Mouse (Mus musculus): ENCODE results near the gene Tnr. TPM values are rescaled to one million over a fixed set of nuclear protein-coding genes. Genes with fewer than 3 reads are reported as not detected.

Tnr gene
- polyA plus RNA-seq, 1 experiment from 2014 or later: not detected

DNA sequence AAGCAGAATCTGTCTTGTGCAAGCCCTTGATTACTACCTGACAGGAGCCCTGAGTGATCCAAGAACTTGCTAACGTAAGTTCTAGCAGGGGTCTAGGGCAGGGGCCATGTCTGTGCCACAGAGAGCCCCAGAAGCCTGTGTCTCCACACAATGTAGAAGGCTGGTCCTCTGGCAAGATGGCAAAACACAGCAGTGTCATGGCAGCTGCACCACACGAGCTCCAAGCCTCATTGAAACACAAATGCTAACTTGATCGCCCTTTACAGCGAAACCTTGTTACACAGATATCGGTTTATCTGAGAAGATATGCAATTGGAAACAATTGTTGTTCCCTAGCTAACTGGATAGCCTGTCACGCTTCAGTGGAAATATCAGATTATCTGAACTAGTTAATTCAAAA, 246.4 kb downstream of the Tnr start:
- H3K27me3 ChIP-seq (ENCODE audit: insufficient read depth, low read length): no peaks in the 10 kb centered on the region
- H3K4me2 ChIP-seq: no peak overlapping the region
- DNase-seq (no peak), ATAC-seq (ENCODE audit: insufficient read depth) (no peak)
- no peak overlapping the region for H3K27ac ChIP-seq (ENCODE audit: low read depth)
- no peak overlapping the region for H3K9ac ChIP-seq
- H3K4me1 ChIP-seq (ENCODE audit: insufficient read depth): no peaks in the 10 kb centered on the region
- 79% methylated on average over 6 of the region's 6 CpGs for WGBS
- H3K9me3 ChIP-seq (ENCODE audit: low read depth, low read length): no peaks in the 10 kb centered on the region
- no peak for TF ChIP-seq CTCF (IDR thresholded peaks at IDR 0.05; ENCODE audit: low read depth)
- H3K4me3 ChIP-seq (ENCODE audit: low read depth, low read length): no peak overlapping the region
- no peaks in the 10 kb centered on the region for H3K36me3 ChIP-seq (ENCODE audit: insufficient read depth)

DNA sequence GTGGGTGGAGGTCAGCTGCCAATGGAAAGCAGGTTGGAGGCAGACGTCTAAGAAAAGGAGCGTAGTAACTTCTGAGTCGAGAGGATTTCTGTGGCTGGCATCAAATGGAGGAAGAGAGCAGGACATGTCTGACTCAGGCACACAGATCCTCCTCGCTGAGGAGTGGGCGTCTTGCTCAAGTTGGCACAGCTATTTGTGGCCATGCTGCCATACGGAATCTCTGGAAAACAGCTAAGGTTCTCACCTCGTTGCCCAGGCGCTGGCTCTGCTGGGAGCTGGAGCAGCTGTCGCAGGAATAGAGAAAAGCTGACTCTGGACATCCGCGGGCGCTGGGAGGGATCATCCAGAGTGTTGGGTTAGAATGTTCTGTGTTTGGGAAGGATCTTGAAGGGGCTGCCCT, 250.1 kb downstream of the Tnr start:
- H3K4me2 ChIP-seq: no peak overlapping the region
- no peaks in the 10 kb centered on the region for H3K36me3 ChIP-seq (ENCODE audit: insufficient read depth)
- no peak overlapping the region for H3K27ac ChIP-seq (ENCODE audit: low read depth)
- H3K9me3 ChIP-seq (ENCODE audit: low read depth, low read length): no peaks in the 10 kb centered on the region
- H3K9ac ChIP-seq: no peak overlapping the region
- ATAC-seq (ENCODE audit: insufficient read depth) (no peak), DNase-seq (no peak)
- H3K27me3 ChIP-seq (ENCODE audit: insufficient read depth, low read length): no peaks in the 10 kb centered on the region
- H3K4me1 ChIP-seq (ENCODE audit: insufficient read depth): no peaks in the 10 kb centered on the region
- no peak for TF ChIP-seq CTCF (IDR thresholded peaks at IDR 0.05; ENCODE audit: low read depth)
- H3K4me3 ChIP-seq (ENCODE audit: low read depth, low read length): no peak overlapping the region
- 67% methylated on average over 12 of the region's 12 CpGs for WGBS

DNA sequence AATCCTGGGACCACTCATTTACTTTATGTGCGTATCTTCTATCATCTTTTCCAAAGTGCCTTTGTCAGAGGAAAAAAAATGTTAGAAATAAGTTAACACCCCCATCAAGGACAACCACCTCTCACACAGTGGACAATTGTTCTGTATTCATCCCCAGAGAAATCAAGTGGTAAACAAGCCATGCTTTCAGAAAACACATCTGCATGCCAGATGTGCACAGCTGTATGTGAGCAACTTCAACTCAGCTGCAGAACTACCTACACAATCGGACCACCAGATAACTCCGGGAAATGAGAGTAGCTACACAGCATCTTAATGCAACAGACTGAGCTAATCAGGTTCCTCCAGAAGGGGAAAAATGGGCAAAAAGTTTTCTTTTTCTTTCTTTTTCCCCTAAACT, 251.6 kb downstream of the Tnr start:
- no peaks in the 10 kb centered on the region for H3K4me1 ChIP-seq (ENCODE audit: insufficient read depth)
- H3K4me3 ChIP-seq (ENCODE audit: low read depth, low read length): no peak overlapping the region
- no peaks in the 10 kb centered on the region for H3K9me3 ChIP-seq (ENCODE audit: low read depth, low read length)
- no peak for DNase-seq
- 57% methylated on average over 3 of the region's 3 CpGs for WGBS
- no peak overlapping the region for H3K4me2 ChIP-seq
- H3K27me3 ChIP-seq (ENCODE audit: insufficient read depth, low read length): no peaks in the 10 kb centered on the region
- no peak for ATAC-seq (ENCODE audit: insufficient read depth)
- no peaks in the 10 kb centered on the region for H3K36me3 ChIP-seq (ENCODE audit: insufficient read depth)
- no peak overlapping the region for H3K9ac ChIP-seq
- TF ChIP-seq CTCF (IDR thresholded peaks at IDR 0.05; ENCODE audit: low read depth): no peak
- no peak overlapping the region for H3K27ac ChIP-seq (ENCODE audit: low read depth)

DNA sequence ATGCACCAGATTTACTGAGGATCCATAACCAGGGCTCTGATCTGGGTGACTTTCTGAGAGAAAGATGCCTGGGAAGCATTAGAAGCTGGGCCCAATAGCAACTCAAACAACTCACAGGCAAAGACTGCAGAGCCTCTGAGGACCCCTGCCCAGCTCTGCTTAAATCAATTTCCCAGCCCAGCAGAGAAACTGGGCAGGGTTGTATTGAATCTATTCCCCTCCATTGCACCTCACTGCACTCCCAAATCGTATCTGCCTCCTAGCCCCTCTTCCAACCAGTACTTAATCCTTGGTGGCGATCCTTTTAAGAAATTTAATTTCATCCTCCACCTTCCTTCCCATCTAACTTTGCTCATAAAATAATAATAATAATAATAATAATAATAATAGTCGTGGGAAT, 253.5 kb downstream of the Tnr start:
- WGBS: 76% methylated on average over 3 of the region's 3 CpGs
- Histone ChIP-seq H3K4me1 (ENCODE audit: insufficient read depth) (no peaks in the 10 kb centered on the region), H3K36me3 (ENCODE audit: insufficient read depth) (no peaks in the 10 kb centered on the region), H3K9ac (no peak overlapping the region), H3K27ac (ENCODE audit: low read depth) (no peak overlapping the region), H3K4me3 (ENCODE audit: low read depth, low read length) (no peak overlapping the region), H3K4me2 (no peak overlapping the region), H3K27me3 (ENCODE audit: insufficient read depth, low read length) (no peaks in the 10 kb centered on the region), H3K9me3 (ENCODE audit: low read depth, low read length) (no peaks in the 10 kb centered on the region)
- TF ChIP-seq CTCF (IDR thresholded peaks at IDR 0.05; ENCODE audit: low read depth): no peak
- DNase-seq (no peak), ATAC-seq (ENCODE audit: insufficient read depth) (no peak)

DNA sequence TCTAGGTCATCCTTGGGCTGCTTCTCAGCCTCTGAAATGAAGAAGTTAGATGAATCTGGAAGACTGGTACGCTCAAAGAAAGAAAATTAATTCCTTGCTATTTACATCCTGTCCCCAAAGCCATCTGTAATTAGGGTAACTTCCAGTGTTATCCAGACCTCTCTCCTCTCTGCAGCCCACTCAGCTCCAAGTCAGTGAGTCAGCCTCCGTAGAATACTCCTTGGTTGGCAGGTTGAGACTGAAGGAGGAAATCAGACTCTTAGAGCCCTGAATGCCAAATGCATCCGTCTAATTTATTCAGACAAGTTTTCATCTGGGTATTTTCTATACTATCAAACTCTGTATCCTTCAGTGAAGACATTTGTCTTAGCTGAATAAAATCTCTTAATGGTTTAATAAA, 255.9 kb downstream of the Tnr start:
- DNase-seq (no peak), ATAC-seq (ENCODE audit: insufficient read depth) (no peak)
- WGBS: 89% methylated on average over 3 of the region's 3 CpGs
- Histone ChIP-seq H3K4me1 (ENCODE audit: insufficient read depth) (no peaks in the 10 kb centered on the region), H3K4me2 (no peak overlapping the region), H3K4me3 (ENCODE audit: low read depth, low read length) (no peak overlapping the region), H3K9me3 (ENCODE audit: low read depth, low read length) (no peaks in the 10 kb centered on the region), H3K9ac (no peak overlapping the region), H3K36me3 (ENCODE audit: insufficient read depth) (no peaks in the 10 kb centered on the region), H3K27ac (ENCODE audit: low read depth) (no peak overlapping the region), H3K27me3 (ENCODE audit: insufficient read depth, low read length) (no peaks in the 10 kb centered on the region)
- TF ChIP-seq CTCF (IDR thresholded peaks at IDR 0.05; ENCODE audit: low read depth): no peak

DNA sequence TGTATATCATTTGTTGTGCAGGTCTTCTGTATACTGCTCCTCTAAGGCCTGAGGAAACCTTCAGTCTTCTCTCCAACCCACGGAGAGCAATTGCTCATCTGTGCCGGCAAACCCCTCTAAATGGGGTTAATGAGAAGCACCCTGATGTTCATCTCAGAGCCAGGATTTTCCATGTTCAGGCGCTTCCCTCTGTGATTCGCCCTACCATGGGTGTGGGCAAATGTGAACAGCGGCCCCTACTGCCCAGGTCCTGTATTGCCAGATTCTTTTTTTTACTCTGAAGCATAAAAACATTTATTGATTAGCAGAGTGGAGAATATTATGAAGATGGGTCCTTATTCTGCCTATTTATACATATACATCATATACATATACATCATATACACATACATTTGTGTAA, 260.3 kb downstream of the Tnr start:
- Histone ChIP-seq H3K27ac (ENCODE audit: low read depth) (no peak overlapping the region), H3K27me3 (ENCODE audit: insufficient read depth, low read length) (no peaks in the 10 kb centered on the region), H3K9me3 (ENCODE audit: low read depth, low read length) (no peaks in the 10 kb centered on the region), H3K4me3 (ENCODE audit: low read depth, low read length) (no peak overlapping the region), H3K4me2 (no peak overlapping the region), H3K36me3 (ENCODE audit: insufficient read depth) (no peaks in the 10 kb centered on the region), H3K4me1 (ENCODE audit: insufficient read depth) (no peaks in the 10 kb centered on the region), H3K9ac (no peak overlapping the region)
- DNase-seq (peak; percentile 39), ATAC-seq (ENCODE audit: insufficient read depth) (no peak)
- 38% methylated on average over 5 of the region's 5 CpGs for WGBS
- peak; percentile 62 for TF ChIP-seq CTCF (IDR thresholded peaks at IDR 0.05; ENCODE audit: low read depth)

DNA sequence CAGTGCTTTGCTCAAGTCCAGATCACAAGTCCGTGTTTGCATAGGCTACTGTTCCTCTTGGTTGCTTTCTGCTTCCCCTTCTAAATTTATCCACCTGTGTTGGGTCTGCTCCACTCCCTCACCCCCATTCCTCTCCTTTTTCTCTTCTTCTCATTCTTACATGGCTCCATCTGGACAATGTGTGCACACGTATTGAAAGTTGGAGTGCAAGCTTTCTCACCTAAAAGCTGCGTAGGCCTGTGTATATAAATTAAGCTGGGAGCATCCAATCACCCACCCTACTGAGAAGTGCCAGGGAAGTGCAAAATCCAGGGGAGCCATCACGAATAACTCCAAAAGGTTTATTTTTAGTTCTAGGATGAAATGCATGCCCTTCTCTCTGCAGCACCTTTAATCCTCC, 264.7 kb downstream of the Tnr start:
- 71% methylated on average over 4 of the region's 4 CpGs for WGBS
- H3K4me2 ChIP-seq: no peak overlapping the region
- TF ChIP-seq CTCF (IDR thresholded peaks at IDR 0.05; ENCODE audit: low read depth): no peak
- DNase-seq: no peak
- no peaks in the 10 kb centered on the region for H3K36me3 ChIP-seq (ENCODE audit: insufficient read depth)
- no peak overlapping the region for H3K9ac ChIP-seq
- no peak for ATAC-seq (ENCODE audit: insufficient read depth)
- no peaks in the 10 kb centered on the region for H3K4me1 ChIP-seq (ENCODE audit: insufficient read depth)
- no peaks in the 10 kb centered on the region for H3K27me3 ChIP-seq (ENCODE audit: insufficient read depth, low read length)
- H3K27ac ChIP-seq (ENCODE audit: low read depth): no peak overlapping the region
- H3K9me3 ChIP-seq (ENCODE audit: low read depth, low read length): no peaks in the 10 kb centered on the region
- H3K4me3 ChIP-seq (ENCODE audit: low read depth, low read length): no peak overlapping the region

DNA sequence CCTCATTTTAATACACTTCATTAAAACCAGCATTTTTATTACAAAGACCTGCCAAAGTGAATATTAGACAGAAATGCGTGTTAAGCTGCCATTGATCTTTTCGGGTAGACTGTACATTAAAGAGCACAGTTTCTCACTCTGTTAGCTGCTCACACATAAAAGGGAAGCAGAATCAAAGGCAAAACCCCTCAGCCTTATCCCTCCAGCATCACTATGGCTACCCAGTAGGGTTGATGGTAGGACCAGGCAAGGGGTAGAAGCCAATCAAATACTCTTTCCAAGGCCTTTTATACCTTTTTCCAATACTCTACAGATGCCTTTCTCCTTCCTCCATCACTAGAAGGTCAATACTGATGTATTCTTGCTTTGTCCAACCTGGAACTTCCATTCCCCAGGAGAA, 269.0 kb downstream of the Tnr start:
- no peaks in the 10 kb centered on the region for H3K36me3 ChIP-seq (ENCODE audit: insufficient read depth)
- H3K27me3 ChIP-seq (ENCODE audit: insufficient read depth, low read length): no peaks in the 10 kb centered on the region
- no peaks in the 10 kb centered on the region for H3K9me3 ChIP-seq (ENCODE audit: low read depth, low read length)
- DNase-seq: no peak
- WGBS: 86% methylated on average over 2 of the region's 2 CpGs
- H3K4me3 ChIP-seq (ENCODE audit: low read depth, low read length): no peak overlapping the region
- H3K4me1 ChIP-seq (ENCODE audit: insufficient read depth): no peaks in the 10 kb centered on the region
- no peak for ATAC-seq (ENCODE audit: insufficient read depth)
- TF ChIP-seq CTCF (IDR thresholded peaks at IDR 0.05; ENCODE audit: low read depth): no peak
- H3K9ac ChIP-seq: no peak overlapping the region
- no peak overlapping the region for H3K27ac ChIP-seq (ENCODE audit: low read depth)
- H3K4me2 ChIP-seq: no peak overlapping the region

Measured in lung, embryonic 14.5 days (tissue).